Mouse (Mus musculus): ENCODE data around the gene Akap1. TPM values are rescaled to one million over a fixed set of nuclear protein-coding genes. Genes with fewer than 3 reads are reported as not detected.
A peak's percentile ranks its signal among the peaks of the same experiment; 100 is the strongest.
"Not testable (repeated sequence)": the region's sequence is repeated elsewhere in the genome, so short reads cannot be mapped to it uniquely, and the experiment has no call there.

Akap1 gene
- polyA plus RNA-seq, 1 experiment from 2014 or later: 23.9 TPM

DNA sequence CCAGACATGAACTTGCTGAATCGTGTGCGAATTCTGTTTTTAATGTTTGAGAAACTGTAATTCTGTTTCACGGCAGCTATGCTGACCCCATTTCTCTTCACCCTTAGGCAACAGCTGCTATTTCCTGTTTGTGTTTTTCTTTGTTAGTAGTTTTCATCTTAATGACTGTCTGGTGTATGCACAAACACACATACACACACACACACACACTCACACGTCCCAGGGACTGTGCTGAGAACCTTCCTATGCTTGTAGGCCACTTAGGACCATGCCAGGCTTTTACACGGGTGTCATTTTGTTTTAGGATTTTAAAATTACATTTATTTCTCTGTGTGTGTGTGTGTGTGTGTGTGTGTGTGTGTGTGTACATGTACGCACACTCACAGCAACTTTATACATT is 35.2 kb upstream of the Akap1 start:
- Histone ChIP-seq H3K27ac (ENCODE audit: low read length) (no peak overlapping the region), H3K4me1 (ENCODE audit: control insufficient read depth, insufficient read depth, low read length) (no peaks in the 10 kb centered on the region; the same call in 1 of the 2 replicates), H3K9ac (replicated peaks; ENCODE audit: low read depth, low read length) (no peak overlapping the region), H3K27me3 (ENCODE audit: control insufficient read depth, insufficient read depth, low read length) (no peaks in the 10 kb centered on the region), H3K9me3 (ENCODE audit: control insufficient read depth, low read depth, low read length) (no peaks in the 10 kb centered on the region), H3K36me3 (ENCODE audit: control insufficient read depth, insufficient read depth, low read length) (no peaks in the 10 kb centered on the region), H3K4me3 (ENCODE audit: low read depth, low read length) (no peak overlapping the region), H3K4me2 (replicated peaks; ENCODE audit: low read depth, low read length) (no peak overlapping the region)
- ATAC-seq (ENCODE audit: insufficient number of reproducible peaks, insufficient read depth, low FRiP score, low read depth): no peak
- WGBS: 90% methylated on average over 6 of the region's 6 CpGs

DNA sequence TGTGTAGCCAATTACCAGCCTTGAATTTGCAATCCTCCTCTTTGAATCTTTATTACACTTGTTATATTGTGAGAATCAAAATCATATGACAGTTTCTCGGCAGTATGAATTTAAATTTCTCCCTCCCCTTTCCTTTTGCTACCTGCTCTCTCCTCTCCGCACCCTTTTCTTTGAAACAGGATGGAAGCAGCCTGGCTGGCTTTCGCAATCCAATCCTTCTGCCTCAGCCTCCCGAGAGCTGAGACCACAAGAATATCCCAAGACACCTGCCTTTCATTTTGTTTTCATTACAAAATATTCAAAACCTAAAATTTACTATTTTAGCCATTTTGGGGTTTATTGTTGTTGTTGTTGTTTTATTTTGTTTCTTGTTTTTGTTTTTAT is 34.0 kb upstream of the Akap1 start:
- no peaks in the 10 kb centered on the region for H3K27me3 ChIP-seq (ENCODE audit: control insufficient read depth, insufficient read depth, low read length)
- no peaks in the 10 kb centered on the region for H3K36me3 ChIP-seq (ENCODE audit: control insufficient read depth, insufficient read depth, low read length)
- H3K9ac ChIP-seq (replicated peaks; ENCODE audit: low read depth, low read length): no peak overlapping the region
- no peak for ATAC-seq (ENCODE audit: insufficient number of reproducible peaks, insufficient read depth, low FRiP score, low read depth)
- 81% methylated on average over 4 of the region's 4 CpGs for WGBS
- no peaks in the 10 kb centered on the region for H3K9me3 ChIP-seq (ENCODE audit: control insufficient read depth, low read depth, low read length)
- H3K4me2 ChIP-seq (replicated peaks; ENCODE audit: low read depth, low read length): no peak overlapping the region
- no peak overlapping the region for H3K4me3 ChIP-seq (ENCODE audit: low read depth, low read length)
- H3K4me1 ChIP-seq (ENCODE audit: control insufficient read depth, insufficient read depth, low read length): no peaks in the 10 kb centered on the region; the same call in 1 of the 2 replicates
- no peak overlapping the region for H3K27ac ChIP-seq (ENCODE audit: low read length)

DNA sequence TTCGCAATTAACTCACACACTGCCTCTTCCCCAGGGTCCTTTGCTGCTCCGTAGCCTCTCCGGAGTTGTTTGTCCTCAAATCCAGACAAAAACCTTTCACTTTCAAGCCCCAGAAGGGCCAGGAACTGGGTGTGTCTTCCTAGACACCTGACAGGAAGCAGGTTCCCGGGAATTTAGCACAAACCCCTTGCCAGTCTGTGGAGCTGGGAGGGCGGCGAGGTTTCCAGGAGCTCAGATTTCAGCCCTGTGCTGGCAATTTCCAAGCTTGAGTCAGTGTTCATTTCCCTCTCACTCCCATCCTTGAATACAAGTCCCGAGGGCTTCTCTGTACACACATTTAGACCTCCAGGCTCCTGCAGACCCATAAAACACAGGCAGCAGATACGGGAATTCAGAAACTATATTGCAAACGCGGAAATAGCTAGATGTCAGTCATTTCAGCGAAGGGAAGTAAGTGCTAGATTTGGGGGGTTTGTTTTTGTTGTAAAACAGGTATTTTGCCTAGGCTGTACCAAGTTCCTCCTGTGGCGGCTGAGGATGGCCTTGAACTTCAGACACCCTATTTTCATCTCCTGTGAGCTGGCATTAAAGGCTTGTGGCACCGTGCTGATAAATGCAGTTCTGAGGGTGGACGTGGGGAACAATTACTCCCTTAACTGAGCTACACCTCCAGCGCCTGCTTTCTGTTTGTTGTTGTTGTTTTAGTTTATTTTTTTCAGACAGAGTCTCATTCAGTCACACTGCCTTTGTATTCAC is 33.4 kb upstream of the Akap1 start:
- no peaks in the 10 kb centered on the region; the same call in 1 of the 2 replicates for H3K4me1 ChIP-seq (ENCODE audit: control insufficient read depth, insufficient read depth, low read length)
- H3K4me2 ChIP-seq (replicated peaks; ENCODE audit: low read depth, low read length): peak overlapping the region; percentile 20; the same call in 1 of the 2 replicates
- ATAC-seq (ENCODE audit: insufficient number of reproducible peaks, insufficient read depth, low FRiP score, low read depth): no peak
- no peaks in the 10 kb centered on the region for H3K27me3 ChIP-seq (ENCODE audit: control insufficient read depth, insufficient read depth, low read length)
- H3K4me3 ChIP-seq (ENCODE audit: low read depth, low read length): no peak overlapping the region
- no peak overlapping the region for H3K27ac ChIP-seq (ENCODE audit: low read length)
- H3K9ac ChIP-seq (replicated peaks; ENCODE audit: low read depth, low read length): no peak overlapping the region
- WGBS: 39% methylated on average over 15 of the region's 15 CpGs
- H3K9me3 ChIP-seq (ENCODE audit: control insufficient read depth, low read depth, low read length): no peaks in the 10 kb centered on the region
- no peaks in the 10 kb centered on the region for H3K36me3 ChIP-seq (ENCODE audit: control insufficient read depth, insufficient read depth, low read length)

DNA sequence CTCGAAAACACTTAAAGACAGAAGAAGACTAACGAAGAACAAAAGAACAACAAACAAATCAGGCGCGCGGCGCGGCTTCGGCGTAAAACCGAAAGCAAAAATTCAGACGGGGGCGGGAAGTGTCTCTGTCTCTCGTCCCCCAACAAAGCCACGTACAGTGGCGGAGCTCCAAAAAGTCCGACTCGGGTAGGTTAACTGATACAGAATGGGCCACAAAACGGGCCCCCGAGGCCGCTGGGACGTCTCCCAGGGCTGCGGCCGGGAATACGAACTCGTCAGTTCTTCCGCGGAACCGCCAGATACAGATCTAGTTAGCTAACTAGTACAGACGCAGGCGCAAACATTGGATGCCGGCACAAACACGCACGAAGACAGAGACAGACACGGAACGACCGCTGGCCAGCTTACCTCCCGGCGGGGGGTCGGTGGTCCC is 31.4 kb upstream of the Akap1 start:
- not testable (repeated sequence) for H3K36me3 ChIP-seq (ENCODE audit: control insufficient read depth, insufficient read depth, low read length); H3K4me2 ChIP-seq (replicated peaks; ENCODE audit: low read depth, low read length); H3K27ac ChIP-seq (ENCODE audit: low read length); ATAC-seq (ENCODE audit: insufficient number of reproducible peaks, insufficient read depth, low FRiP score, low read depth); H3K9me3 ChIP-seq (ENCODE audit: control insufficient read depth, low read depth, low read length); H3K4me1 ChIP-seq (ENCODE audit: control insufficient read depth, insufficient read depth, low read length); H3K27me3 ChIP-seq (ENCODE audit: control insufficient read depth, insufficient read depth, low read length); H3K9ac ChIP-seq (replicated peaks; ENCODE audit: low read depth, low read length)
- 19% methylated on average over 21 of the region's 39 CpGs for WGBS
- H3K4me3 ChIP-seq (ENCODE audit: low read depth, low read length): peak overlapping the region; percentile 23; the same call in 1 of the 2 replicates

DNA sequence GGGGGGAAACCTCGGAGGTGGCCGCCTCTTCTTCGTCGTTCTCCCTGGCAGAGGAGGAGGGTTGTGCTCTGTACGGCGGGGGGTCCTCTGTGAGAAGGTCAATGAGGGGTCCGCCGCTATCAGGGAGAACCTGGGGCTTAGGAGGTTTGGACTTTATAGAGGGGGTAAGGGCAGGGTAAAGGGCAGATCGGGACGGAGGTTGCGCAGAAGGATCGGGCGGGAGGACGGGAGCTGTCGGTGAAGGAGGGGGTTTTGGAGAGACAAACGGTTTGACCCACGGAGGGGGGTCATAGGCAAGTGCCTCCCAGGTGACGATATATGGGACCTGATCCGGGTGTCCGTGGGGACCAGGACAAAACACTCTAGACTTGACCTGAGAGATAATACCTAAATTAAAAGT is 30.8 kb upstream of the Akap1 start:
- WGBS: 62% methylated on average over 13 of the region's 20 CpGs
- H3K4me2 ChIP-seq (replicated peaks; ENCODE audit: low read depth, low read length); H3K27ac ChIP-seq (ENCODE audit: low read length); H3K36me3 ChIP-seq (ENCODE audit: control insufficient read depth, insufficient read depth, low read length); H3K4me1 ChIP-seq (ENCODE audit: control insufficient read depth, insufficient read depth, low read length); H3K9ac ChIP-seq (replicated peaks; ENCODE audit: low read depth, low read length); H3K9me3 ChIP-seq (ENCODE audit: control insufficient read depth, low read depth, low read length); H3K27me3 ChIP-seq (ENCODE audit: control insufficient read depth, insufficient read depth, low read length); ATAC-seq (ENCODE audit: insufficient number of reproducible peaks, insufficient read depth, low FRiP score, low read depth): not testable (repeated sequence)
- peak overlapping the region; percentile 23; the same call in 1 of the 2 replicates for H3K4me3 ChIP-seq (ENCODE audit: low read depth, low read length)

DNA sequence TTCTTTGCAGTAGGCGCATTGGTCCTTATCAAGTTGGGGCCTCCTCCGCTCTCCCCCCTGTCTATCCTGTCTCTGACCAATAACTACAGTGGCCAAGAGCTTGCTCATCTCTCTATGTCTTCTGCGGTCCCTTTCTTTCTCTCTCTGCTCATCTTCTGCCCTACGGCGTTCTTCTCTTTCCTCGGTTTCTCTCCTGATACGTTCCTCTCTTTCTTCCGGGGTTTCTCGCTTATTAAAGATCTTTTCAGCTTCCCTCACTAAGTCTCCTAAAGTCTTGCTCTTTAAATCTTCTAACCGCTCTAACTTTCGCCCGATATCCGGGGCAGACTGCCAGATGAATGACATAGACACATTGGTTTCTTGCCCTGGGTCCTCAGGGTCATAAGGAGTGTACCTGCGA is 29.9 kb upstream of the Akap1 start:
- not testable (repeated sequence) for H3K4me3 ChIP-seq (ENCODE audit: low read depth, low read length); ATAC-seq (ENCODE audit: insufficient number of reproducible peaks, insufficient read depth, low FRiP score, low read depth); H3K36me3 ChIP-seq (ENCODE audit: control insufficient read depth, insufficient read depth, low read length); H3K4me2 ChIP-seq (replicated peaks; ENCODE audit: low read depth, low read length); H3K27me3 ChIP-seq (ENCODE audit: control insufficient read depth, insufficient read depth, low read length); H3K4me1 ChIP-seq (ENCODE audit: control insufficient read depth, insufficient read depth, low read length); H3K9me3 ChIP-seq (ENCODE audit: control insufficient read depth, low read depth, low read length); H3K27ac ChIP-seq (ENCODE audit: low read length); H3K9ac ChIP-seq (replicated peaks; ENCODE audit: low read depth, low read length)
- WGBS: 84% methylated on average over 11 of the region's 14 CpGs

DNA sequence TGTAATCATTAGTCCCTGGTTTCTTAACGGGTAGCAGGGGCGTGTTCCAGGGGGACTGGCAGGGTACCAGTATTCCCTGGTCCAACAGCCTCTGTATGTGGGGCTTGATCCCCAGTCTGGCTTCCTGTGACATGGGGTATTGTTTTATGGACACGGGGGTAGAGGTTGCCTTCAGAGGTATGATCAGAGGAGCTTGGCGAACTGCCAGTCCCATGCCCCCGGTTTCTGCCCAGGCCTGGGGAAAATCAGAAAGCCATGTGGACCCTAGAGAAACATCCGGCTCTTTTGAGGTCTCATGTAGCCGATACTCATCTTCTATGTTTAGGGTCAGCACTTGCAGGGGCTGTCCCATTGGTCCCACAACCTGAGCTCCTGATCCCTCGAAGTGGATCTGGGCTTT is 29.1 kb upstream of the Akap1 start:
- WGBS: no CpG with 5 or more reads among the region's 8 CpGs
- not testable (repeated sequence) for H3K4me3 ChIP-seq (ENCODE audit: low read depth, low read length); H3K9me3 ChIP-seq (ENCODE audit: control insufficient read depth, low read depth, low read length); H3K9ac ChIP-seq (replicated peaks; ENCODE audit: low read depth, low read length); H3K4me1 ChIP-seq (ENCODE audit: control insufficient read depth, insufficient read depth, low read length); H3K27me3 ChIP-seq (ENCODE audit: control insufficient read depth, insufficient read depth, low read length); H3K27ac ChIP-seq (ENCODE audit: low read length); H3K36me3 ChIP-seq (ENCODE audit: control insufficient read depth, insufficient read depth, low read length); ATAC-seq (ENCODE audit: insufficient number of reproducible peaks, insufficient read depth, low FRiP score, low read depth); H3K4me2 ChIP-seq (replicated peaks; ENCODE audit: low read depth, low read length)

DNA sequence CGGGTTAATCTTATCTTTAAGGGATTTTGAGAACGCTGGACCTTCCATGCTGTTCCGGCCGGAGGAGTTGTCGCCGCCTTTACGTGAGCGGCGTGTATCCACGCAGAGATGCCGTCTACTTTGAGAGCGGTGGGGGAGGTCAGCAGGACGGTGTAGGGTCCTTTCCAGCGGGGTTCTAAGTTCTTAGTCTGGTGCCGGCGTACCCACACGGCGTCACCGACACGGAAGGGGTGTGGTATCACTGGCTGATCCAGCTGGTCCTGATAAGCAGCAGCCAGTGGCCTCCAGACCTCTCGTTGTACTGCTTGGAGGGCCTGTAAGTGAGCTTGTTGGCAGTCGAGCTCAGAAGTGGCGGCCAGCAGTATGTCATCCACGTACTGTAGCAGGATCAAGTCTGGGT is 28.4 kb upstream of the Akap1 start:
- WGBS: 96% methylated on average over 20 of the region's 24 CpGs
- H3K4me2 ChIP-seq (replicated peaks; ENCODE audit: low read depth, low read length); H3K36me3 ChIP-seq (ENCODE audit: control insufficient read depth, insufficient read depth, low read length); H3K27me3 ChIP-seq (ENCODE audit: control insufficient read depth, insufficient read depth, low read length); H3K4me1 ChIP-seq (ENCODE audit: control insufficient read depth, insufficient read depth, low read length); H3K9ac ChIP-seq (replicated peaks; ENCODE audit: low read depth, low read length); H3K4me3 ChIP-seq (ENCODE audit: low read depth, low read length); H3K9me3 ChIP-seq (ENCODE audit: control insufficient read depth, low read depth, low read length); ATAC-seq (ENCODE audit: insufficient number of reproducible peaks, insufficient read depth, low FRiP score, low read depth); H3K27ac ChIP-seq (ENCODE audit: low read length): not testable (repeated sequence)
